Mouse (Mus musculus) granulocyte monocyte progenitor cell, adult 5-6 weeks (primary cell): ENCODE measurements around the gene Hook2. TPM values are rescaled to one million over a fixed set of nuclear protein-coding genes. Genes with fewer than 3 reads are reported as not detected.

Experiments used
- ATAC-seq: replicated peaks from 2 replicates; pipeline ENCODE4 v1.8.0; 2016; ENCODE audit warnings: mild to moderate bottlenecking, moderate TSS enrichment, inconsistent platforms; ENCODE audit not compliant: poor library complexity, severe bottlenecking
- total RNA-seq, 2 experiments: library from RNA; stranded (forward) in 1 of 2; stranded (reverse) in 1 of 2; fragments of 200-712, 200-1000 nt in 1 of 2; fragments of >200 nt in 1 of 2; fragmentation: Nextera tagmentation in 1 of 2; gene quantifications; 2 replicates each; pipeline ENCODE4 v1.2.3; 2014 to 2017

Gene Hook2
- 5.2 and 6.1 TPM in 2 replicates for total RNA-seq (2014; fragmentation: Nextera tagmentation)
- total RNA-seq (2017): 5.7 and 8.2 TPM in 2 replicates

GRCm38 (mm10) chr8:84990349-84990748 lies at the start of gene Hook2:
Gene Hook2 (plus strand): TSS chr8:84990603.
- ATAC-seq: peak; percentile 70

DNA sequence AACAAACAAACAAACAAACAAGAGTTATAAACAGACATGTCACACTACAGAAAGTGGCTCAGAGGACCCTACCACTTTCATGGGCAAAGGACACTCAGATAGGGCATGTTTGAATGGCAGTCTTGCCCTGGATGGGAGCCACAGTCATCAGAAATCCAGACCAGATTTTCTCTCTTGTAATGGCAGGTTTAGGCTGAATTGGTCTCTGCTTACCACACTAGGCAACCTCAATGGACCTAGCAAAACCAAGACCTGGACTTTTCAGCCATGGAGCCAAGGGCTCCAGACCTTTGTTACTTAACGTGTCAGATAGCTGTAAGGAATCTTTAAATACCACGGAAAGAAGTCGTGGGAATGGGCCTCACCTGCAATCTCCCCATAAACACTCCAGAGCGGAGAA lies 46.7 kb upstream of the Hook2 start:
- no peak for ATAC-seq

DNA sequence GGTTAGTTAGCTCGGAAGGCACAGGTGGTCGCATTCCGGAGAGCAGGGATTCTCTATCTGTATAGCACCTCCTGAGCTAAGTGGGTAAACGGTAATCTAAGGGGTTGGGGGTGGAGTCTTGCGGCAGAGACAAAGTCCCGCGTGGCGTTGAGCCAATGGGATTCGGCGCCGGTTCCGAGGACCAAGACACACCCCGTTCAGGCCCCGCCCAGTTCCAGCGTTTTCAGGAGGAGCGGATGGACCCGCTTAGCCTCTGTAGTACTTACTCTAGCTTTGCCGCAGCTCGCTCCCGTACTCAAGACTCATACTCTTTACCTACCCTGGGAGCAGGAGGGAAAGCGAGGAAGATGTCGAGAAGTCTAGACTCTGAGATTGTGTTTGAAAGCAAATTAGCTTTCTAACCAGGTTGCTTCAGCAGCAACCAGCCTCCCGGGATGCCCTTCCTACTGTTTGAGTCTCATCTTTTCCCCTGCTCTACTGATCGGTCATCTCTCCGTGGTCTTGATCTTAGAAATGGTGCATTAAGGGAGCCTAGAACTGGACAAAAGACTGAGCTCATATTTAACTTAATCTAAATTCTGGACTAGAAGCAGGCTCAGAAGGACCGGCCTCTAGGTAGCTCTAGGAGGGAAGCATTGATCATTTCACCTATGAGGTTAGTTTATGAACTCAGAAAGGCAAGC lies 45.8 kb upstream of the Hook2 start:
- ATAC-seq: peak; percentile 58

GRCm38 (mm10) chr8:84945235-84945632 lies 45.2 kb upstream of the Hook2 start:
- no peak for ATAC-seq

DNA sequence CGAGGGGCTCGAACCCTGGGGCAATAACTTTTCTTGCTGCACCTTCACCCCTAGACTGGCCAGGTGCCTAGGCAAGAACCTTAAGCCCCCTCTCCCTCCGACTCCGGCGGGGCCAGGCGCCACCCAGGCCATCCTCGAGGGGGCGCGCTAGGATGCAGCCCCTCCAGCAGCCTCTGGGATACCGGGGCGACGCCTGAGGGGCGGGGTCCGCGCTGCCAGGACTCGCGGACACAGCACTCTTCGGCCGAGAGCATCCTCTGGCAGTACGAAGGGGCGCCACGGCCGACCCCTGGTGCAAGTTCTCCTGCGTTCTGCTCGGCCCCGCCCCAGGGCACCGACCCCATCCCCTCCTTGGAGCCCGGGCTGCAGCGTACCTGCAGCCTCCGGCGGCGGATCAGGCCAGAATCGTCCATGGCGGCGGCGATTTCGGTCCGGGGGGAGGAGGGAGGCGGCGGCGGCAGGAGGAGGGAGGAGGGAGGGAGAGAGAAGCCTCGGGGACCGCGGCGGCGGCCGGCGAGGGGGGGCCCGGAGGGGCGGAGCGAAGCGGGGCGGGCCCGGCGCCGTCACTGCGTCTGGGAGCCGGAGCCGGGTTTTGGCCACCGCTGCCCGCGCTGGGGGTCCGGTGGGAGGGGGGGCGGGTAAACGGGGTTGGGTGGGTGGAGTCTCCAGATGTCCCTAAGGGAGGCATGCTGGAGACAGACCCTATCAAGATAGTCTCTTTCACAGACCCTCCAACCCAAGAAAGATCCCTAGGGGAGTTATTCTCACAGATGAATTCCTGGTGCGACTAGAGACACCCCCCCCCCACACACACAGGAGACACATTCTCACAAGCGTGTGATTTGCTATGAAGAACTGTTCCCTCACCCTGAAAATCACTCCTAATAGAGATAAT lies 44.5 kb upstream of the Hook2 start:
- peak; percentile 51 for ATAC-seq

DNA sequence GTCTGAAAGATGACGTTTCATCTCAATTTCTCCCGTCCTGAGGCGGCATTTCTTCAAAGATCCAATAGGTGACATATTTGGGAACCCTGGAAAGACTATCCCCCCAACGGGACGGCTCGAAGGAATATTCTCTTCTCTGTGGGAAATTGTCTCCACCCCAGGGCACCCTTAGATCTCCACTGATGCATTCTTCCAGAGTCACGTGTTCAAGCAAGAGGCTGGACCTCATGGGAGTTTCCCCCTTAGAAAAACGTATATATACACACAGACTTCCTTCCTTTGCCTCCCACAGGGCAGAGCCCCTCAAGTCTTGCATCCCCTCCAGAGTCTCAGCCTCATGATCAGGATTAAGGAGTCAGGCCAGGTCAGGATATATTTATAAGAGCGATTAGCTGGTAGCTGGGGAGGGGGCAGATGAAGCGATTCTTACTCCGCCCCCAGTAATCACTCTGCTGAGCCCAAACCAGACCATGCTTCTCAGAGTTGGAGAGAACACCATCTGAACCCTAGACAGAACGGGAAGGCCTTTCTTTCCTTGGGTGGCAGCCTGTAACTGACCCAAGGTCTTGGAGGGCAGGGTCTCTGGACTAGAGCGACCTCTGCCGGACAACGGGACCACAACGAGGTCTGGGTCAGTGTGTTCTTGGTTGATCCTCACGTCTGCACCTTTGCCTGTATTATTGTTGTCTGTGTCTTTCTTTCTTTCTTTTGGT lies 43.7 kb upstream of the Hook2 start, which contains the start of gene Rtbdn:
Gene Rtbdn, plus strand, starts transcription at position 464 of the 713 bp plus-strand sequence.
- peak; percentile 10; the same call in 1 of the 2 replicates for ATAC-seq

DNA sequence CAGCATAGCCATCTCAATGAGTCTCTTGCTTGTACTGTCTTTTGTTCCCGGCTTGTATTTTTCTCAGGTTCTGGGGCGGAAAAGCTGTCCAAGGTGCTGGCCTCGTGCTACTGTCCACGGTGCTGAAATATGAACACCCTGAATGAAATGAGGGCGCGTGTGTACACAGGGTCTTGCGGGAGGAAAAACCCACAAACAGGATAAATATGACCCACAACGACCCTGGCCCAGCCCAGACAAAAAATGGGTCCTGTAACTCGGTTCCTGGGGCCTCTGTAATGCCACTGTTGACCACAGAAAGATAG lies 43.2 kb upstream of the Hook2 start:
- ATAC-seq: peak; percentile 68

GRCm38 (mm10) chr8:84949753-84950152 lies 40.6 kb upstream of the Hook2 start:
- no peak for ATAC-seq

- peak; percentile 78 for ATAC-seq
These were observed 37.7 kb upstream of the Hook2 start for GRCm38 (mm10) chr8:84952612-84953255.

DNA sequence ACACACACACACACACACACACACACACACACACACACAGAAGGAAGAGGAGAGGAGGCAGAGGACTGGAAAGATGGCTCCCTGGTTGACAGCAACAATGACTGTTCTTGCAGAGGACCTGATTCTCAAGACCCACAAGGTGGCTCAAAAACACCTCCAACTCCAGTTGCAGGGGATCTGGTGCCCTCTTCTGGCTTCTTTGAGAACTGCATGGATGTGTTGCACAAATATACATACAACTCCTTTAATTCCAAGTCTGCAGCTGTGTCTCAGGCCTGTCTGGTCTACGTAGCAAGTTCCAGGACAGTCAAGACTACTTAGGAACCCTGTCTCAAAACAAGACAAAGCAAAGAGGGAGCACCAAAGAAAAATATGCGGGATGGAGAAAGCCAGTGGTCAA lies 33.6 kb upstream of the Hook2 start:
- ATAC-seq: peak; percentile 60

- no peak for ATAC-seq
These were observed 30.6 kb upstream of the Hook2 start for GRCm38 (mm10) chr8:84959811-84960210.

- no peak for ATAC-seq
These were observed 26.5 kb upstream of the Hook2 start for GRCm38 (mm10) chr8:84963952-84964351.

GRCm38 (mm10) chr8:84965731-84966291 lies 24.6 kb upstream of the Hook2 start:
- ATAC-seq: peak; percentile 86

- no peak for ATAC-seq
These were observed 23.8 kb upstream of the Hook2 start for GRCm38 (mm10) chr8:84966603-84967002.

DNA sequence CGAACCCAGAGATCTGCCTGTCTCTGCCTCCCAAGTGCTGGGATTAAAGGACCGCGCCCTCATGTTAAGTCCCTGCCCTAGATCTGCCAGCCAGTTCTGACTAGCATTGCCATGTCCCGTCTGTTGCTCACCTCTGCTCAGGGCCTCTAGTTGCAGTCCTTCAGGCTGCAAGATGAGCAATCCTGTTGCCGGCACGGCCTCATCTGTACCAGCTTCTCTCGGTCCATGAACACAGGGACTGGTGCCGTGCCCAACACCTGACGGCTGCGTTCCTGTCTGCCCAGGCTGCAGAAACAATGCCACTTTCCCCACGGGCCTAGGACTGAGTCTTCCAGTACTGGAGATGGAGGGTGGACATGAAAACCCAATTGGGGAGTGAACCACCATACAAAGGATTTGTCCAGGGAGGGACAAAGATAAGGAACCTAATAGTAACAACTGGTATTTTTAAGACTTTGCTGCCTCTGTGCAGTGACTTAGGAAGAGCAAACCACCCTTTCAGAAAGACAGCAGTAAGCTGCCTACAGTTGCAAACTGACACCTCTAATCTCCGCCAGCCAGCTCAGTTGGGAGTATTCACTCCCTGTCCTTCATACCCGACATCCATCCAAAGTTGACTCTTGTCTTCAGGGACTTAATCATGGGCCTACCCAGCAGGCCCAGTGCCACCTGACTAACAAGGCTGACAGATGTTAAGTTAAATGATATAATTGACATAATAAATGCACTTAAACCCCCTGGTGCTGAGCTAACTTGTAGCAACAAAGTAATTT lies 22.7 kb upstream of the Hook2 start:
- no peak for ATAC-seq

GRCm38 (mm10) chr8:84968650-84969049 lies 21.8 kb upstream of the Hook2 start:
- no peak for ATAC-seq

DNA sequence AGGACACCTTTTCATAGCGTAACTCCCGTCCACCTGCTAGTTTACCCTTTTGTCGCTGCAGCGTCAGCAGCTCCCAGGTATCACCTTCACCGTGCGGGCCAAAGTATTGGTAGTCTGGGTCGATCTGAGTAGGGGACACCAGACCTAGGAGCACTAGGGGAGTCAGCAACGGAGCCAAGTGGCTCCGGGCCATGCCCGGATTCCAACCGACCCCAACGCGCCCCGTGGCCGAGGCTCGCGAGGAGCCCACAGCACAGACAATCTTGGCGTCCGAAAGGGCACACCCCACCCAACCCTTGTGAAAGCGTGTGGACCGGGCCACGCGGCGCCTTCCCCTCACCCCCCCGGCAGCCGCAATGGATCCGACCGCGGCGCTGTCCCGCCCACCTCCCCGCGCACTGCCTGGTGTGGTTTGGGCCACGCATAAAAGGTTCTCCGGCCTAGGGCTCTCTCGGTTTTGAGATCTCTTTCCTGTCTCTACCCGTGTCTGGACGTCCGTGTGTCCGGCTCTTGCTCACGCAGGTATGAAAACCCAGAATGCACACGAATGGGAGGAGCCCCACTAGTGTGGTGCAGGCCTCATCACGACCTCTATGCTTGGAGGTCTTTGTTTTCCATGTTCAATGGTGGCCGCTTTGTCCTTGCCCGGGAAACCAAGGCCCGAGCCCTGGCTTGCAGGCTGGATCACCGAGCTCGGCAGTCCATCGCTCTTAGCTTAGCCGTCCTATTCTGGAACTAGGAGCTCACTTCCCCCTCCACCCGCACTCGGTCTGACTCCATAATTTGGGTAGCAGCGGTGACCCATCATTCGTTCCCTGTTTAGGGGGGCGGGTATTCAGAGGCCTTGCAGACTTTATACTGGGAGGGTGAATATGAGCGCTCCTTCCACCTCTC lies 20.9 kb upstream of the Hook2 start, which contains the start of the genes Gm49661, Prdx2 and Rnaseh2a:
Gene Gm49661, minus strand, starts transcription at position 193 of the 894 bp plus-strand sequence.
Gene Prdx2, plus strand, starts transcription at position 347 of the 894 bp plus-strand sequence.
Gene Rnaseh2a, minus strand, starts transcription at position 527 of the 894 bp plus-strand sequence.
- peak; percentile 59 for ATAC-seq
